Mouse (Mus musculus) midbrain, embryonic 13.5 days (tissue): Measurements from ENCODE around the gene Tdgf1. TPM values are rescaled to one million over a fixed set of nuclear protein-coding genes. Genes with fewer than 3 reads are reported as not detected.

Experiments
- ATAC-seq: fragments of 200-750 bp; cut with Nextera tagmentation; 2 replicates; pipeline ENCODE4 v1.8.0; 2017; ENCODE audit warnings: mild to moderate bottlenecking, moderate TSS enrichment, moderate library complexity
- H3K27ac ChIP-seq: fragments of 300-500 bp; sonication (generic); 2 replicates; pipeline ENCODE4 v1.5.1; 2015; ENCODE audit warnings: inconsistent platforms, mild to moderate bottlenecking, moderate library complexity
- H3K27me3 ChIP-seq: fragments of 300-500 bp; sonication (generic); 2 replicates; pipeline ENCODE4 v1.6.1; 2015; ENCODE audit warnings: mild to moderate bottlenecking, inconsistent platforms
- H3K36me3 ChIP-seq: fragments of 300-500 bp; sonication (generic); 2 replicates; pipeline ENCODE4 v1.6.1; 2015; ENCODE audit warnings: mild to moderate bottlenecking, inconsistent platforms
- H3K4me1 ChIP-seq: fragments of 300-500 bp; sonication (generic); replicated peaks from 2 replicates; pipeline ENCODE4 v1.6.1; 2015; ENCODE audit warnings: inconsistent platforms
- H3K4me2 ChIP-seq: fragments of 300-500 bp; sonication (generic); replicated peaks from 2 replicates; pipeline ENCODE4 v1.6.1; 2015; ENCODE audit warnings: moderate library complexity, mild to moderate bottlenecking, inconsistent platforms
- H3K4me3 ChIP-seq: fragments of 300-500 bp; sonication (generic); replicated peaks from 2 replicates; pipeline ENCODE4 v1.5.1; 2015; ENCODE audit warnings: mild to moderate bottlenecking, inconsistent platforms
- H3K9ac ChIP-seq: fragments of 300-500 bp; sonication (generic); replicated peaks from 2 replicates; pipeline ENCODE4 v1.6.1; 2015; ENCODE audit warnings: mild to moderate bottlenecking, inconsistent platforms
- H3K9me3 ChIP-seq: fragments of 300-500 bp; sonication (generic); 2 replicates; pipeline ENCODE4 v1.6.1; 2016; ENCODE audit warnings: mild to moderate bottlenecking, inconsistent platforms
- WGBS: fragments of 180-500 bp; shearing (Covaris S2); methylation state at CpG from one replicate; pipeline ENCODE4 v1.1.7; 2015; 5-methylcytosine and 5-hydroxymethylcytosine counted together
- polyA plus RNA-seq: library from polyadenylated mRNA; unstranded; fragments of >200 nt; fragmentation: Nextera tagmentation; extraction: Ambion mirVana; gene quantifications from 2 replicates; pipeline ENCODE4 v1.2.1, GENCODE M21; 2015

Gene Tdgf1
- polyA plus RNA-seq, 1 experiment from 2014 or later: not detected

GRCm38 (mm10) chr9:110902271-110902670, 43.7 kb downstream of the Tdgf1 start:
- 90% methylated on average over 4 of the region's 4 CpGs for WGBS

DNA sequence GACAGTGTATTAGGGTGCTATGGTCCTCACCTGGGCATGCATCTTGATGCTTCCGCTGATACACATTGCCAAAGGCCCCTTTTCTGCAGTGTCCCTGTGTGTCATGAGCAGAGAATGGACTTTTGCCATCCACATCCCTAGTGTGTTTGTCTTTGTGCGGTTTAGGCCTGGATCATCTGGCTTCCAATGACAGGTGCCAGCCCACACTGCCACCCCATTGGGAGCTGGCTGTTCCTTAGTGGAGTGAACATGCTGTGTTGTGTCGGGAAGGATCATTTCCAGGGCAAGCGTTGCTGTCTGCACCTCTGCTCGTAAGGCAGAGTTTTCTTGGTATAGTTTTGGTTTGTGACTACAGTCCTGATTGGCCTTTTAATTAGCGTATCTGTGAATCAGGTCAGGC, 44.8 kb downstream of the Tdgf1 start:
- no peak for ATAC-seq
- H3K4me1 ChIP-seq: peaks cover under 1% of the 10 kb centered on the region; the same call in 1 of the 2 replicates
- no peak overlapping the region for H3K4me3 ChIP-seq
- H3K9me3 ChIP-seq: no peaks in the 10 kb centered on the region
- no peak overlapping the region for H3K27ac ChIP-seq
- no peaks in the 10 kb centered on the region for H3K36me3 ChIP-seq
- no peaks in the 10 kb centered on the region for H3K27me3 ChIP-seq
- 94% methylated on average over 6 of the region's 6 CpGs for WGBS
- H3K9ac ChIP-seq: no peak overlapping the region
- H3K4me2 ChIP-seq: no peak overlapping the region

More at GRCm38 (mm10) chr9:110902271-110902670, 43.7 kb downstream of the Tdgf1 start:
- Histone ChIP-seq H3K4me3 (no peak overlapping the region), H3K27ac (no peak overlapping the region), H3K4me1 (no peaks in the 10 kb centered on the region), H3K27me3 (no peaks in the 10 kb centered on the region), H3K9ac (no peak overlapping the region), H3K4me2 (no peak overlapping the region), H3K9me3 (no peaks in the 10 kb centered on the region), H3K36me3 (no peaks in the 10 kb centered on the region)
- no peak for ATAC-seq

DNA sequence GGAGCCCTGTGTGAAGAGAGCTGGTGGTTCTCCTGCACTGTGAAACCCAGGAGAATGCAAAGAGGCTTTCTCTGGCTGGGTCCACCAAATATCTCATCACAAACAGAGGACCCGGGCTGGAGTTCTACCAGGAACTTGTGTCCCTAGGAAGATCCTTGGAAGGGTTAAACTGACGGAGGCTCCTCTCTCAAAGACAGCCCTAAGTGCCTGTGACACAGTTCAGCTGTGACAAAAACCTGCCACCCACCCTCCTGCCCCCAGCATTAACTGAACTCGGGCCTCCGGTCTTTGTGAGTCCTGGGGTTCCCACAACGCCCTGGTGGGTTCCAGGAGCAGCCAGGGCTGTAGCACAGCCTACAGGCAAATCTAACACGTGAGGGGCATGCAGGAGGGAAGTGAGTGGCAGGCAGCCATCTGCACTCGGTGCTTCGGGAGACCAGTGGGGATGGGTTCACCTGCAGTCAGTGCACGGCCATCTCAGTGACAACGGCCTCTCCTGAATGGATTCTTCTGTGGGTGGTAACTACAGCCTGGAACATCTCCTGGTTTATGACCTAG, 46.4 kb downstream of the Tdgf1 start:
- peaks cover 4% of the 10 kb centered on the region; the same call in 1 of the 2 replicates for H3K4me1 ChIP-seq
- H3K27me3 ChIP-seq: peaks cover 6% of the 10 kb centered on the region; the same call in 1 of the 2 replicates
- no peaks in the 10 kb centered on the region for H3K9me3 ChIP-seq
- H3K27ac ChIP-seq: no peak overlapping the region
- no peak overlapping the region for H3K4me2 ChIP-seq
- no peak for ATAC-seq
- no peaks in the 10 kb centered on the region for H3K36me3 ChIP-seq
- WGBS: 63% methylated on average over 10 of the region's 10 CpGs
- no peak overlapping the region for H3K4me3 ChIP-seq
- no peak overlapping the region for H3K9ac ChIP-seq

DNA sequence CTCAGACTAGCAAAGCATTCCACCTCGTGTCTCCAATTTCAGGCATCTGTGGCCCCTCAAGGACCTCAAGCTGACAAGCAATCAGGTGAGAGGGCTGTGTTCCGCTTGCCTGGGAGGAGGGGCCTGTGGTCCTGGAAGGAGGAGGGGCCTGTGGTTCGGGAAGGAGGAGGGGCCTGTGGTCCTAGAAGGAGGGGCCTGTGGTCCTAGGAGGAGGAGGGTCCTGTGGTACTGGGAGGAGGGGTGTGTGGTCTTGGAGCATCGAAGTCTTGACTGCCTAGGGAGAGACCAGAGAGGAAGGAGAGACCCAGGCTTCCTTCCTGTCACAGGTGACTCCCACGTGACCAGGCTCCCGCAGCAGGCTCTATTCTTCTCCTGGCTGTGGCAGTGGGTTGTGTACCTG, 49.4 kb downstream of the Tdgf1 start:
- H3K4me1 ChIP-seq: peaks cover 4% of the 10 kb centered on the region; the same call in 1 of the 2 replicates
- WGBS: 13% methylated on average over 6 of the region's 6 CpGs
- no peak overlapping the region for H3K27ac ChIP-seq
- ATAC-seq: peak; percentile 13; the same call in 1 of the 2 replicates
- no peaks in the 10 kb centered on the region for H3K9me3 ChIP-seq
- H3K27me3 ChIP-seq: peaks cover 8% of the 10 kb centered on the region; the same call in 1 of the 2 replicates
- 0 out of 2 replicates have a peak overlapping the region, but pooled peaks have one; percentile 16 for H3K9ac ChIP-seq
- peak overlapping the region; percentile 23 for H3K4me2 ChIP-seq
- no peak overlapping the region for H3K4me3 ChIP-seq
- no peaks in the 10 kb centered on the region for H3K36me3 ChIP-seq

- 18% methylated on average over 7 of the region's 7 CpGs for WGBS
- peaks cover 4% of the 10 kb centered on the region; the same call in 1 of the 2 replicates for H3K4me1 ChIP-seq
- peak; percentile 57; the same call in 1 of the 2 replicates for ATAC-seq
- H3K9me3 ChIP-seq: no peaks in the 10 kb centered on the region
- no peak overlapping the region for H3K27ac ChIP-seq
- H3K36me3 ChIP-seq: no peaks in the 10 kb centered on the region
- peaks cover 8% of the 10 kb centered on the region; the same call in 1 of the 2 replicates for H3K27me3 ChIP-seq
- peak overlapping the region; percentile 23 for H3K4me2 ChIP-seq
- no peak overlapping the region; the same call in 1 of the 2 replicates for H3K4me3 ChIP-seq
- H3K9ac ChIP-seq: 0 out of 2 replicates have a peak overlapping the region, but pooled peaks have one; percentile 16
Measured at GRCm38 (mm10) chr9:110895994-110896393, 50.0 kb downstream of the Tdgf1 start.

GRCm38 (mm10) chr9:110895507-110895906, 50.5 kb downstream of the Tdgf1 start:
- H3K27me3 ChIP-seq: peaks cover 8% of the 10 kb centered on the region; the same call in 1 of the 2 replicates
- no peak for ATAC-seq
- H3K4me1 ChIP-seq: peaks cover 4% of the 10 kb centered on the region; the same call in 1 of the 2 replicates
- no peak overlapping the region for H3K9ac ChIP-seq
- no peak overlapping the region for H3K4me2 ChIP-seq
- 55% methylated on average over 5 of the region's 5 CpGs for WGBS
- H3K36me3 ChIP-seq: no peaks in the 10 kb centered on the region
- no peaks in the 10 kb centered on the region for H3K9me3 ChIP-seq
- H3K4me3 ChIP-seq: no peak overlapping the region
- no peak overlapping the region for H3K27ac ChIP-seq

DNA sequence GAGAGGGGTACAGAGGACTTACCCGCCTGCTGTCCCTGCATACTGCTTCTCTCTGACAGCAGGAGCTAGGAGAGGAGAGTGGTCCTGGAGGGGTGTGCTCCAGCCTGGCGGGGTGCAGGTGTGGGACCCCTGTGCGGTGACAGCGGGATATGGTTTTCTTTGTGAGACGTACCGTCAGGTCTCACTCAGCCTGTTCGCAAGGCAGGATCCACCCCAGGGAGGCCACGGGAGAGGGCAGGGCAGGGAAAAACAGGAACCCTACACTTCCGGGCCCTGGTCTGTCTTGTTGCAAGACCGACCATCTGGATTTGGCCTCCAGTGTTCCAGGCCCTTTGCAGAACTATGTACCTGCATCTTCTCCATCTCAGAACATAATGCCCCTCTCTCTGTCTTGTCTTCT, 52.5 kb downstream of the Tdgf1 start:
- Histone ChIP-seq H3K4me2 (no peak overlapping the region), H3K9me3 (no peaks in the 10 kb centered on the region), H3K4me1 (peaks cover 8% of the 10 kb centered on the region; the same call in 1 of the 2 replicates), H3K4me3 (no peak overlapping the region), H3K36me3 (no peaks in the 10 kb centered on the region), H3K27me3 (peaks cover 8% of the 10 kb centered on the region; the same call in 1 of the 2 replicates), H3K9ac (no peak overlapping the region), H3K27ac (no peak overlapping the region)
- whole genome bisulfite sequencing: 72% methylated on average over 10 of the region's 10 CpGs
- no peak for ATAC-seq

DNA sequence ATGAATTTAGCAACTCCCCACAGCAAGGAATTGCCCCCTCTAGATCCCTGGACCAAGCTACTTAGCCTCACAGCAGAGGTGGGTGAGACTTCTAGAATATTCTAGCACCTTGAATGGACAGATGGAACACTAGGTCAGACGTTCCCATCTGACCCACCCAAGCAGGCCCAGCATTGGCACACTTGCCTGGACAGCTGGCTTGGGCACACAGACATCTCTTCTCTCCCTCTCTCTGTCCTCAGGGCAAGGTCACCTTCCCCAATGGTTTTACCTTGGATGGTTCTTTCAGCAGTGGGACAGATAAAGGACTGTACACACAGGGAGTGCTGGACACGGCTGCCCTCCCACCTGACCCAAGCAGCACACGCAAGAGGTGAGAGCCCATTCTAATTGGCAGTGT, 53.4 kb downstream of the Tdgf1 start:
- ATAC-seq: no peak
- H3K9me3 ChIP-seq: no peaks in the 10 kb centered on the region
- no peak overlapping the region for H3K4me2 ChIP-seq
- no peak overlapping the region for H3K27ac ChIP-seq
- peaks cover 8% of the 10 kb centered on the region; the same call in 1 of the 2 replicates for H3K4me1 ChIP-seq
- H3K36me3 ChIP-seq: no peaks in the 10 kb centered on the region
- H3K9ac ChIP-seq: no peak overlapping the region
- 92% methylated on average over 3 of the region's 3 CpGs for WGBS
- no peak overlapping the region for H3K4me3 ChIP-seq
- peaks cover 8% of the 10 kb centered on the region; the same call in 1 of the 2 replicates for H3K27me3 ChIP-seq

DNA sequence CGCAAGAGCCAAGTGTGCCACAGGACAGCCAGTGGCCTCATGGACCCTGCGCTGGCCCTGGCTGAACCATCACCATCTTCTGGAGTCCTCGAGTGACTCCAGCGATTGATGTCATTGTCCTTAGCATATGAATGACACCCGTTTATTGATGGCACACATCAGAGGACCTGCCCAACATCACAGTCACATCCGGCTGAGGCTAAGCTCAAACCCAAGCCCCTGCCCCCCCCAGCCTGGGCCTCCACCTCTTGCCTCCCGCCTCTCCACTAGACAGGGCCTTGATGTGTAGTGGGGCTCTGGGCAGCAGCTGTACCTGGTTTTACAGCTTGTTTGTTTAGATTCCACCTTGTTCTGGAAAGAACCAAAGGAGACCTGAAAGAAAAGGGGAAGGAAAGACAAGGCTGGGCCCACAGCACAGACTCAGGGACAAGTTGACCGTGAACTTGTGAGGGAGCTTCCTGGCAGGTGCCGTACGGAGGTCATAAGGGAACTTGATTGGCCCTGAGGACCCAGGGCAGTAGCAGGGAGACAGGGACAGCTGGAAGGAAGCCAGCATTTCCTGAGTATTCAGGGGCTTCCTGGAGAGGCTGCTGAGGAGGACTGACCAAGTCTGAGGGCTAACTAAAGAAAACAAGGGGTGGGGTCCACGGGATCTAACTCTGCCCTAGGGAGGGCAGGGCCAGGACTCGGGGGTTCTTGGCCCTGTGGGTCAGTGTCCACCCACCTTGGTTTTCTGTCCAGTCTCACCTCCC, 54.7 kb downstream of the Tdgf1 start:
- Histone ChIP-seq H3K4me2 (no peak overlapping the region), H3K27ac (no peak overlapping the region), H3K4me1 (peaks cover 8% of the 10 kb centered on the region; the same call in 1 of the 2 replicates), H3K4me3 (no peak overlapping the region), H3K9ac (no peak overlapping the region), H3K27me3 (peaks cover 8% of the 10 kb centered on the region; the same call in 1 of the 2 replicates), H3K9me3 (no peaks in the 10 kb centered on the region), H3K36me3 (no peaks in the 10 kb centered on the region)
- ATAC-seq: no peak
- 84% methylated on average over 12 of the region's 12 CpGs for WGBS

GRCm38 (mm10) chr9:110890026-110890783, 55.8 kb downstream of the Tdgf1 start:
- no peak overlapping the region for H3K4me3 ChIP-seq
- H3K27ac ChIP-seq: no peak overlapping the region
- peaks cover 6% of the 10 kb centered on the region; the same call in 1 of the 2 replicates for H3K27me3 ChIP-seq
- no peak for ATAC-seq
- H3K4me1 ChIP-seq: 0 out of 2 replicates have a peak, but pooled peaks cover 4% of the 10 kb centered on the region
- no peak overlapping the region for H3K9ac ChIP-seq
- no peaks in the 10 kb centered on the region for H3K36me3 ChIP-seq
- no peak overlapping the region for H3K4me2 ChIP-seq
- 15% methylated on average over 19 of the region's 21 CpGs for WGBS
- no peaks in the 10 kb centered on the region for H3K9me3 ChIP-seq
